Mouse (Mus musculus) heart, embryonic 13.5 days (tissue): ENCODE results near the gene Letm1. TPM values are rescaled to one million over a fixed set of nuclear protein-coding genes. Genes with fewer than 3 reads are reported as not detected.
A peak's percentile ranks its signal among the peaks of the same experiment; 100 is the strongest.

Experiments
- ATAC-seq: fragments of 200-750 bp; cut with Nextera tagmentation; 2 replicates; pipeline ENCODE4 v1.8.0; 2017; ENCODE audit warnings: moderate TSS enrichment; ENCODE audit not compliant: insufficient number of reproducible peaks, low FRiP score, low TSS enrichment; ENCODE audit errors: extremely low read depth
- H3K27ac ChIP-seq: fragments of 300-500 bp; sonication (generic); replicated peaks from 2 replicates; pipeline ENCODE4 v1.5.1; 2015; ENCODE audit warnings: moderate library complexity, mild to moderate bottlenecking, inconsistent platforms
- H3K27me3 ChIP-seq: fragments of 300-500 bp; sonication (generic); replicated peaks from 2 replicates; pipeline ENCODE4 v1.6.1; 2015; ENCODE audit warnings: mild to moderate bottlenecking, inconsistent platforms
- H3K36me3 ChIP-seq: fragments of 300-500 bp; sonication (generic); 2 replicates; pipeline ENCODE4 v1.6.1; 2015; ENCODE audit warnings: mild to moderate bottlenecking, inconsistent platforms
- H3K4me1 ChIP-seq: fragments of 300-500 bp; sonication (generic); 2 replicates; pipeline ENCODE4 v1.6.1; 2015; ENCODE audit warnings: inconsistent platforms
- H3K4me2 ChIP-seq: fragments of 300-500 bp; sonication (generic); 2 replicates; pipeline ENCODE4 v1.6.1; 2015; ENCODE audit warnings: inconsistent platforms, mild to moderate bottlenecking, moderate library complexity
- H3K4me3 ChIP-seq: fragments of 300-500 bp; sonication (generic); 2 replicates; pipeline ENCODE4 v1.5.1; 2015; ENCODE audit warnings: moderate library complexity, mild to moderate bottlenecking, inconsistent platforms
- H3K9ac ChIP-seq: fragments of 300-500 bp; sonication (generic); 2 replicates; pipeline ENCODE4 v1.6.1; 2015; ENCODE audit warnings: inconsistent platforms, mild to moderate bottlenecking, moderate library complexity
- H3K9me3 ChIP-seq: fragments of 300-500 bp; sonication (generic); 2 replicates; pipeline ENCODE4 v1.6.1; 2016; ENCODE audit warnings: inconsistent platforms
- WGBS: fragments of 180-500 bp; shearing (Covaris S2); methylation state at CpG from one replicate; pipeline ENCODE4 v1.1.7; 2015; ENCODE audit warnings: mixed read lengths; 5-methylcytosine and 5-hydroxymethylcytosine counted together
- polyA plus RNA-seq: library from polyadenylated mRNA; unstranded; fragments of >200 nt; fragmentation: Nextera tagmentation; extraction: Ambion mirVana; gene quantifications from 2 replicates; pipeline ENCODE4 v1.2.1, GENCODE M21; 2015

The Letm1 gene
- polyA plus RNA-seq, 1 experiment from 2014 or later: 43.5 TPM

DNA sequence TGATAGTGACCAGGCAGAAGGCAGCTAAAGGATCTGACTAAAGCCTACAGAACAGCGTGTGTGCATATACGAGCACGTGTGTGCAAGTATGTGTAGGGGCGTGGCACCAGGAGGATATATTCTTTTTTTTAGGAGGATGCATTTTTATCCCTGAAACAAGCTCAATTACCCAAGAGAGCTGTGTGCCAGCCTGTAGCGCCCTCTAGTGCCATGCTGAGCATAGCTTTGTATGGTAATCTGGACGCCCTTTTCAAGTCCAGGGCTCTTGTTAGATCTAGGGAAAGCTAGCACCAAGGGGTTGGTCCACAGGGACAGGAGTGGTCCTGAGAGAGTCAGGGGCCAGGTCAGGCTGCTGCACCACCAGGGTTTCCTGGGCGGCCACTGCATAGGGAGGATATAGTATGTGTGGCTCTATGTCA, 44.7 kb downstream of the Letm1 start:
- no peak overlapping the region for H3K27ac ChIP-seq
- H3K36me3 ChIP-seq: peaks cover 50% of the 10 kb centered on the region
- no peak overlapping the region for H3K4me3 ChIP-seq
- H3K27me3 ChIP-seq: no peaks in the 10 kb centered on the region
- no peak for ATAC-seq
- H3K4me2 ChIP-seq: no peak overlapping the region
- no peak overlapping the region for H3K9ac ChIP-seq
- no peaks in the 10 kb centered on the region for H3K9me3 ChIP-seq
- peaks cover 5% of the 10 kb centered on the region for H3K4me1 ChIP-seq
- WGBS: 29% methylated on average over 7 of the region's 7 CpGs

DNA sequence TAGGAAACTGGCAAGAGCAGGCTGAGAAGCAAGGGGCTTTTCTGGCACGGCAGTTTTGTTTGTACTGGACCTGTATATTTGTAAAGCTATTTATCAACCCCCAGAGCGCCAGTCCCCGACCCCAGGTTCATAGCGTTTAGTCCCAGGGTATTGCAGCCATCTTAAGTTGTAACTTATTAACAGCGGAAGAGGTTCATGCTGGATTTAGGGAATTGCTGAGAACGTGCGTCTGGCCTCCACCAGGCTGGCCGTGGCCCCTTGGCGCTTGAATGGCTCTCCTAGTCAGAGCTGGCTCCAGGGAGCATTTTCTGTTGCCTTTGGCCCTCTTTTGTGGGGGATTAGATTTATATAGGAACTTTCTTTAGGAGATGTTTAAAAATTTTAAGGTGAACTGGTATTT, 46.4 kb downstream of the Letm1 start:
- Histone ChIP-seq H3K27ac (no peak overlapping the region), H3K4me3 (no peak overlapping the region), H3K4me2 (no peak overlapping the region), H3K27me3 (no peaks in the 10 kb centered on the region), H3K9ac (no peak overlapping the region), H3K36me3 (peaks cover 37% of the 10 kb centered on the region), H3K9me3 (no peaks in the 10 kb centered on the region), H3K4me1 (no peaks in the 10 kb centered on the region)
- ATAC-seq: no peak
- 71% methylated on average over 9 of the region's 9 CpGs for WGBS

DNA sequence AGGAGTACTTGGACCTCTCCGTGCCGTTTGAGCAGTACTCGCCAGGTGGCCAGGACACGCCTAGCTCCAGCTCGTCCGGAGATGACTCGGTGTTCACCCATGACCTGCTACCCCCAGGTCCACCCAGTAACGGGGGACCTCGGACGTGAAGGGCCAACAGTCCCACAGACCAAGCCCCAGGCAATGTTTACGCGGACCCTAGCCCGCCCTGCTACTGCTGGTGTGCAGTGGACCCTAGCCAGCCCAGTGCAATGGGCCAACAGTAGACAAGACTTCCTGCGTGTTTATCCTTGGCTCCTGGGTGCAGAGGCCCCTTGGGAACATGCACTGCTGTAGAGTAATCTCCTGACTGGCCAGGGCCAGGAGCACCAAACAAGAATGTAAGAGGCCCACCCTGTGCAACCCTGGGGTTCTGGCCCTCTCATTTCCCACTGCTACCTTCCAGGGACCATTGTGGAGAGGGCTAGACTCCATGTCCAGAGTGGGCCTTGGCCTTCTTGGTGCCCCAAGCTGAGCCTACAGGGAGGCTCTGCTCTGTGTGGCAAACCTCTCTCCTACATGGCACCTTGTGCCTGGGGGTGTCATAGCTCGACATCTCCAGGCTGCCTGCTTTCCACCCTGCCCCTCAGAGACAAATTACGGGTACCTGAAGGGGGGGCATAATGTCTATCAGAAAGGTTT, 47.1 kb downstream of the Letm1 start:
- H3K27ac ChIP-seq: no peak overlapping the region
- WGBS: 87% methylated on average over 16 of the region's 16 CpGs
- peaks cover 33% of the 10 kb centered on the region for H3K36me3 ChIP-seq
- no peak for ATAC-seq
- no peak overlapping the region for H3K9ac ChIP-seq
- H3K4me1 ChIP-seq: no peaks in the 10 kb centered on the region
- H3K4me3 ChIP-seq: no peak overlapping the region
- H3K9me3 ChIP-seq: no peaks in the 10 kb centered on the region
- no peaks in the 10 kb centered on the region for H3K27me3 ChIP-seq
- H3K4me2 ChIP-seq: no peak overlapping the region

DNA sequence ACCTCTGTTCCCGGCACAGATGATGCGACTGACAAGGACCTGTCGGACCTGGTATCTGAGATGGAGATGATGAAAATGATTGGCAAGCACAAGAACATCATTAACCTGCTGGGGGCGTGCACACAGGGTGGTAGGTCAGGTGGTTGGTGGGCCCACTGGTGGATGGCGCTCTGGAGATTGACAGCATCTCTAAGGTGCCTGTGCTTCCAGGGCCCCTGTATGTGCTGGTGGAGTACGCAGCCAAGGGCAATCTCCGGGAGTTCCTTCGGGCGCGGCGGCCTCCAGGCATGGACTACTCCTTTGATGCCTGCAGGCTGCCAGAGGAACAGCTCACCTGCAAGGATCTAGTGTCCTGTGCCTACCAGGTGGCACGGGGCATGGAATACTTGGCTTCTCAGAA, 48.8 kb downstream of the Letm1 start:
- ATAC-seq: no peak
- H3K4me1 ChIP-seq: no peaks in the 10 kb centered on the region
- no peaks in the 10 kb centered on the region for H3K27me3 ChIP-seq
- no peak overlapping the region for H3K9ac ChIP-seq
- H3K4me2 ChIP-seq: no peak overlapping the region
- H3K27ac ChIP-seq: no peak overlapping the region
- WGBS: 90% methylated on average over 12 of the region's 12 CpGs
- no peak overlapping the region for H3K4me3 ChIP-seq
- peaks cover 28% of the 10 kb centered on the region for H3K36me3 ChIP-seq
- no peaks in the 10 kb centered on the region for H3K9me3 ChIP-seq

DNA sequence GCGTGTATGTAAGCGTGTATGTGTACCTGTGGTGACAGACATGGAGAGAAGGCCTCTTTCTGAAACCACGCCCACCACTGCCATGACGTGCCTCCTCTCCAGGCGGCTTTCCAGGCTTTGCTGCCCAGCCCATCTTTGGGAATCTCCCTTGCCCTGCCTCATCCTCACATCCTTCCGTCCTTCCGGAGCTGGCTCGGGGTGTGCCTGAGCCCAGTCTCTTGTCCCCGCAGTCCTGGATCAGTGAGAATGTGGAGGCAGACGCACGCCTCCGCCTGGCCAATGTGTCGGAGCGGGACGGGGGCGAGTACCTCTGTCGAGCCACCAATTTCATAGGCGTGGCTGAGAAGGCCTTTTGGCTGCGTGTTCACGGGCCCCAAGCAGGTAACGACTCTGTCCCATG, 51.6 kb downstream of the Letm1 start:
- WGBS: 67% methylated on average over 21 of the region's 21 CpGs
- H3K4me2 ChIP-seq: no peak overlapping the region
- no peaks in the 10 kb centered on the region for H3K9me3 ChIP-seq
- peaks cover 28% of the 10 kb centered on the region for H3K36me3 ChIP-seq
- H3K27ac ChIP-seq: no peak overlapping the region
- peaks cover 6% of the 10 kb centered on the region; the same call in 1 of the 2 replicates for H3K27me3 ChIP-seq
- no peak for ATAC-seq
- H3K4me3 ChIP-seq: no peak overlapping the region
- no peaks in the 10 kb centered on the region for H3K4me1 ChIP-seq
- H3K9ac ChIP-seq: no peak overlapping the region

DNA sequence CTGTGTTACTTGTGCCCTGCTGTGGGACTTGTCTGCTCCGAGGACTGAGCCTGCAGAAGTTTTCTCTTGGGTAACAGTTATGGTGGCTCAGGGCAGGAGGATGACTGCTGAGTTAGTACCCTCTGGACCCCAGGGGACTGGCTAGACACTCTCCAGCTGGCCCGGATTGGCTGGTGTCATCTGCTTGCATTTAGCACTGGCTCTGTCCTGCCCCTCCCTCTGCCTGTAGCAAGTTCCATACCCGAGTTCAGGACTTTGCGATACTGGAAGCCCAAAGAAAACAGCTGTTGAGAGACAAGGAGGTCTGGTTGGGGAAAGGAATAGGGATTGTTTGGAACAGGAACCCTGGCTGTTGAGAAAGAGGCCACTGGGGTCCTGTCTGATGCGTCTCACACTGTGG, 52.1 kb downstream of the Letm1 start:
- H3K4me3 ChIP-seq: no peak overlapping the region
- H3K27ac ChIP-seq: no peak overlapping the region
- WGBS: 53% methylated on average over 5 of the region's 5 CpGs
- no peaks in the 10 kb centered on the region for H3K9me3 ChIP-seq
- no peak overlapping the region for H3K9ac ChIP-seq
- peaks cover 24% of the 10 kb centered on the region for H3K36me3 ChIP-seq
- no peak; the same call in 1 of the 2 replicates for ATAC-seq
- H3K27me3 ChIP-seq: peaks cover 10% of the 10 kb centered on the region; the same call in 1 of the 2 replicates
- no peaks in the 10 kb centered on the region for H3K4me1 ChIP-seq
- H3K4me2 ChIP-seq: no peak overlapping the region

DNA sequence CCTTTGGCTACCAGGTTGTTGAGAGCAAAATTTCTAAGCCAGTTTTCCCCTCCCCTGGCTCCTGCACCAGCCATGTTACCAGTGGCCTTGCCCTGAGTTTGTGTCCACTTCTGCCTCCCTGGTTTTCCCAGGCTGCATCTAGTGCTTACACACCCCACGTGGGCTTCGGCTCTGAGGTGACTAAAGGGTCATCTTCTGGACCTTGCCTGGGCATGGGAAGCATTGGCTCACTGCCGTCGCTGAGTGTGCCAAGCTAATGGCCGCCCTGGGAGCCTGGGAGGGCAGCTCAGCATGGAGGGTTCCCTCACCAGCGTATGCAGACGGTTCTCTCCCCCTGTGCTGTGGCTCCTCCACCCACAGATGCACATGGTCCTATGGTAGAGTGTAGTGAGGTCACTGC, 53.8 kb downstream of the Letm1 start:
- peaks cover 9% of the 10 kb centered on the region for H3K36me3 ChIP-seq
- no peak overlapping the region for H3K27ac ChIP-seq
- 83% methylated on average over 7 of the region's 7 CpGs for WGBS
- H3K9me3 ChIP-seq: no peaks in the 10 kb centered on the region
- peaks cover 27% of the 10 kb centered on the region for H3K27me3 ChIP-seq
- H3K4me3 ChIP-seq: no peak overlapping the region
- no peak overlapping the region for H3K9ac ChIP-seq
- no peak overlapping the region for H3K4me2 ChIP-seq
- ATAC-seq: no peak
- peaks cover 1% of the 10 kb centered on the region; the same call in 1 of the 2 replicates for H3K4me1 ChIP-seq

DNA sequence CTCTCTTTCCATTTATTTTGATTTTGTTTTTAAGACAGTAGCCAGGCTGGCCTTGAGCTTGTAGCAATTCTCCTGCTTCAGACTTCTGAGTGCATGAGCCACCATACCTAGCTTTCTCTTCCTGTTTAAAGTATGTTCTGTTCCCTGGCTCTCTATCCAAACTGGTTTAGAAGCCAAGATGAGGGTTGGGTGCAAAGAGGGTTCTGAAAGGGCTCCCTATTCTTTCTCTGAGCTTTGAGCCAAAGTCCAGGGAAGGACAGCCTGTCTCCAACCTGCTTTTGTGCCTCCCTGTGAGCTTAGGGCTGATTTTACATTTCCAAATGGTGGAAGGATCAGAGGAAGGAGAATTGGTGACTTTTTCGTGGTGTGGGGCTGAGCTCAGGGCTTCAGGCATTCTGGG, 55.7 kb downstream of the Letm1 start:
- H3K9me3 ChIP-seq: no peaks in the 10 kb centered on the region
- no peak overlapping the region for H3K4me3 ChIP-seq
- H3K27me3 ChIP-seq: peaks cover 44% of the 10 kb centered on the region
- H3K36me3 ChIP-seq: no peaks in the 10 kb centered on the region; the same call in 1 of the 2 replicates
- H3K27ac ChIP-seq: no peak overlapping the region
- 66% methylated on average over 1 of the region's 1 CpGs for WGBS
- ATAC-seq: no peak
- peaks cover 19% of the 10 kb centered on the region for H3K4me1 ChIP-seq
- H3K9ac ChIP-seq: no peak overlapping the region
- H3K4me2 ChIP-seq: no peak overlapping the region

DNA sequence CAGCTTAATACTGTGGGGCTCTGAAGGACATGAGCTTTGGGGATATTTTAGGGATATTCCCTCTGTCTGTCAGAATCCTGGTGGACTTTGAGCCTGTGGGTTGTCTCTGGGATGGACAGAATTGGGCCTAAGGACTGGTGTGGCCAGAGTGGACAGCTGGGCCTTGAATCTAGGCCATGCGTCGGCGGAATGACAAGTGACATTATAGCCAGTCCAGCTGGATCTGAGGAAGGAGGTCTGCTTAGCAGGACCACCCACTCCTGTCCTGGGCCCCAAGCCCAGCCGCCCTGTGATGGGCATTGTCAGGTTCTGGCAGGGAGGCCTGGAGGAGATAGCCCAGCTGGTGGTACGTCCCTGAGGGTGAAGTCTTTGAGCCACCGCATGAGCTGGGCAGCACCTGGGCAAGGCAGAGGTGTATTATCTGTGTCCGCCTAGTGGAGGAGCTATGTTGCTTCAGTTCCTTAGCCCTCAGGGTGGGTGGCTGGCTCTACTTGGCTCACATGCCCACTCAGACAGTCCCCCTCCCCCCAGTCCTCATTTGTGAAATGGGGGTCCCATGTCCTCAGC, 56.5 kb downstream of the Letm1 start:
- Histone ChIP-seq H3K4me2 (no peak overlapping the region), H3K4me3 (no peak overlapping the region), H3K27ac (no peak overlapping the region), H3K9me3 (no peaks in the 10 kb centered on the region), H3K36me3 (no peaks in the 10 kb centered on the region), H3K27me3 (peaks cover 44% of the 10 kb centered on the region), H3K9ac (no peak overlapping the region), H3K4me1 (peaks cover 24% of the 10 kb centered on the region)
- 76% methylated on average over 7 of the region's 7 CpGs for WGBS
- no peak for ATAC-seq

DNA sequence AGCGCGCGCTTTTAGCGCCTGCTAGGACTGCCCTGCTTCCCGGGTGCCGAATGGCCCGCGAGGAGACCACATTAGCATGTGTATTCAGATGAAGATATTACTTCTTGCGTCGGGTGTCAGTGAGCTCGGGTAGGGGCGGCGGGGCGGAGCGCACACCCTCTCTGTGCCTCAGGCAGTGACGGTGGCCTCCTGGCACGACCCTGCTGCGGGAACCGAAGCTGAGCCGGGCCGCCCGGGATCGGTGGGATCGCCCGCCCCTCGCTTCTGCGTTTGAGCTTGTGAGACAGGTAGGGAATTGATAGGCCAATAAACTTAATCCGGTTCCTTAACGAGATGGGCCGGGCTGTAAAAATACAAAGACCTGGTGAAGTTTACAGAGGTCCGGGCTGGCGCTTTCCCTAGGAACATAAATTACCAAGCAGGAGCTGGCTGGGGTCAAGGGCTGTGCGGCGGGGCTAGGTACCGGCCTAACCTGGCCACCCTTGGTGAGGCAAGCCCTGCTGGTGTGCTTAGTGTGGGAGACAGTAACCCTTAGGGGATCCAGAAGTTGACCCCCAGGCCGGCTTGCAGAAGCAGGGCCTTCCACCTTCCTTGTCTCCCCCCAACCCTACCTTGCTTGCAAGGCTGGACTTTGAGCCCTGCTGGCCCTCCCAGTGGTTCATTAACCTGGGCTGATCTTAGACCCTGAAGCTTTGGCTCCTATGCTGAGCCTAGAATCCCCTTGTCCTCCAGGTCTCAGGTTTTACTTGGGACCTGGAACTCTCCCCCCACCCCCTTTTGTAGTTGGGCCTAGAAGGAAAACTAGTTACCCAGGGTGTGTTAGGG, 58.8 kb downstream of the Letm1 start:
- WGBS: 16% methylated on average over 36 of the region's 36 CpGs
- H3K9me3 ChIP-seq: no peaks in the 10 kb centered on the region
- H3K9ac ChIP-seq: peak overlapping the region; percentile 86
- peak overlapping the region; percentile 100 for H3K4me2 ChIP-seq
- no peak for ATAC-seq
- peak overlapping the region; percentile 70 for H3K4me3 ChIP-seq
- H3K36me3 ChIP-seq: no peaks in the 10 kb centered on the region
- peaks cover 44% of the 10 kb centered on the region for H3K27me3 ChIP-seq
- peaks cover 36% of the 10 kb centered on the region for H3K4me1 ChIP-seq
- no peak overlapping the region for H3K27ac ChIP-seq

DNA sequence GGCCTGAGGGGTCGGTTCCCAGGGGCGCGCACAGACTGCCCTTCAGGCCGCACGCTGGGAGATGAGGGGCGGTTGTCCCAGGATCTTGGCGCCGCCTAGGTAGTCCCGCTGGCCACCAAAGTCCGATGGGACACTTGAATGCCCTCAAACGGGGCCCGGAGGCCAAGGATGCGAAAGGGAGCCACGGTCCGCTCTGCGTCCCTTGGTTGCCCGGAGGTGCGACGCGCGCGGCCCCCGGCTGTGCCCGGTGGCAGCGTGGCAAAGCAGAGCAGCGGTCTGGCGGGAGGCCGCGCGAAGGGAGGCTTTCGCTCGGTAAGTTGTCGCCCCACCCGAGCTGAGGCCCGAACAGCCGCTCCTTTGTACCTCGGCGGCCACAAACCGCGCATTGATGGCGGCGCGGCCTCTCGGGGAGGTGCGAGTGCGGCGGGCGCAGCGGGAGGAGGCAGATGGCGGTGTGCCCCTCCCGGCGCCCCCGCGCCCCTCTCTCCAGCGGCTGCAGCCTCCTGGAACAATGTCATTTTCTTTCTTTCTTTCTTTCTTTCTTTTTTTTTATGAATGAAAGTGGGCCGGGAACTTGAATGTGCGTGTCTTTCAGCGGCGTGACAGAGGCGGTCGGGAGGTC, 59.5 kb downstream of the Letm1 start:
- WGBS: 1% methylated on average over 61 of the region's 61 CpGs
- Histone ChIP-seq H3K9me3 (no peaks in the 10 kb centered on the region), H3K9ac (peak overlapping the region; percentile 86), H3K27ac (no peak overlapping the region), H3K4me2 (peak overlapping the region; percentile 100), H3K36me3 (no peaks in the 10 kb centered on the region), H3K4me1 (peaks cover 44% of the 10 kb centered on the region), H3K4me3 (peak overlapping the region; percentile 70), H3K27me3 (peaks cover 44% of the 10 kb centered on the region)
- no peak for ATAC-seq
